Mouse (Mus musculus): Measurements from ENCODE around the gene Znrf2. TPM values are rescaled to one million over a fixed set of nuclear protein-coding genes. Genes with fewer than 3 reads are reported as not detected.
A peak's percentile ranks its signal among the peaks of the same experiment; 100 is the strongest.
"Not testable (repeated sequence)": the region's sequence is repeated elsewhere in the genome, so short reads cannot be mapped to it uniquely, and the experiment has no call there.

Gene Znrf2
- polyA plus RNA-seq, 1 experiment, result 10.4 TPM

- no peak for DNase-seq (ENCODE audit: low spot score)
Measured at GRCm38 (mm10) chr6:54809531-54810313, 7.0 kb upstream of the Znrf2 start.

- no peak for DNase-seq (ENCODE audit: low spot score)
Measured at GRCm38 (mm10) chr6:54810314-54810646, 6.4 kb upstream of the Znrf2 start.

- DNase-seq (ENCODE audit: low spot score), result no peak
Measured at GRCm38 (mm10) chr6:54811546-54812250, 5.0 kb upstream of the Znrf2 start.

GRCm38 (mm10) chr6:54812276-54812675 lies 4.4 kb upstream of the Znrf2 start:
- DNase-seq (ENCODE audit: low spot score), result no peak

- no peak for DNase-seq (ENCODE audit: low spot score)
Measured at GRCm38 (mm10) chr6:54815428-54816130, 1.1 kb upstream of the Znrf2 start.

GRCm38 (mm10) chr6:54817266-54817767 lies 601 bp downstream of the Znrf2 start:
- DNase-seq (ENCODE audit: low spot score), result peak; percentile 49

GRCm38 (mm10) chr6:54818389-54818788 lies 1.7 kb downstream of the Znrf2 start:
- no peak for DNase-seq (ENCODE audit: low spot score)

- DNase-seq (ENCODE audit: low spot score), result no peak
Measured at GRCm38 (mm10) chr6:54819272-54819671, 2.6 kb downstream of the Znrf2 start.

- no peak for DNase-seq (ENCODE audit: low spot score)
Measured at GRCm38 (mm10) chr6:54819746-54820145, 3.0 kb downstream of the Znrf2 start.

GRCm38 (mm10) chr6:54822348-54822747 lies 5.6 kb downstream of the Znrf2 start:
- no peak for DNase-seq (ENCODE audit: low spot score)

GRCm38 (mm10) chr6:54824561-54824960 lies 7.8 kb downstream of the Znrf2 start:
- DNase-seq (ENCODE audit: low spot score), result not testable (repeated sequence)

GRCm38 (mm10) chr6:54827481-54827880 lies 10.8 kb downstream of the Znrf2 start:
- no peak for DNase-seq (ENCODE audit: low spot score)

GRCm38 (mm10) chr6:54828274-54828673 lies 11.6 kb downstream of the Znrf2 start:
- DNase-seq (ENCODE audit: low spot score), result no peak

GRCm38 (mm10) chr6:54830048-54830772 lies 13.5 kb downstream of the Znrf2 start:
- no peak for DNase-seq (ENCODE audit: low spot score)

GRCm38 (mm10) chr6:54831069-54831720 lies 14.5 kb downstream of the Znrf2 start:
- DNase-seq (ENCODE audit: low spot score), result no peak

- DNase-seq (ENCODE audit: low spot score), result no peak
Measured at GRCm38 (mm10) chr6:54833427-54833826, 16.7 kb downstream of the Znrf2 start.

- DNase-seq (ENCODE audit: low spot score), result no peak
Measured at GRCm38 (mm10) chr6:54836666-54837065, 19.9 kb downstream of the Znrf2 start.

GRCm38 (mm10) chr6:54841399-54841798 lies 24.7 kb downstream of the Znrf2 start:
- no peak for DNase-seq (ENCODE audit: low spot score)

GRCm38 (mm10) chr6:54842041-54842440 lies 25.3 kb downstream of the Znrf2 start:
- no peak for DNase-seq (ENCODE audit: low spot score)

- no peak for DNase-seq (ENCODE audit: low spot score)
Measured at GRCm38 (mm10) chr6:54848546-54848945, 31.8 kb downstream of the Znrf2 start.

Measured in urinary bladder, adult 2 months (tissue).